Mouse (Mus musculus) midbrain, postnatal 0 days (tissue): ENCODE data around the gene Sidt2. TPM values are rescaled to one million over a fixed set of nuclear protein-coding genes. Genes with fewer than 3 reads are reported as not detected.

Source experiments
- ATAC-seq: fragments of 200-750 bp; cut with Nextera tagmentation; 2 replicates; pipeline ENCODE4 v1.8.0; 2017; ENCODE audit warnings: moderate number of reproducible peaks, mild to moderate bottlenecking, moderate TSS enrichment, moderate library complexity; ENCODE audit not compliant: low FRiP score
- DNase-seq: peaks from one replicate; pipeline ENCODE4 v3.0.0-alpha.2; 2015; ENCODE audit warnings: low spot score
- H3K27ac ChIP-seq: fragments of 300-500 bp; sonication (generic); 2 replicates; pipeline ENCODE4 v1.5.1; 2014; ENCODE audit warnings: low read depth, mild to moderate bottlenecking, low read length, mixed read lengths
- H3K27me3 ChIP-seq: fragments of 300-500 bp; sonication (generic); 2 replicates; pipeline ENCODE4 v1.6.1; 2014; ENCODE audit warnings: low read length, control low read depth, mixed read lengths; ENCODE audit not compliant: insufficient read depth
- H3K36me3 ChIP-seq: fragments of 300-500 bp; sonication (generic); 2 replicates; pipeline ENCODE4 v1.6.1; 2014; ENCODE audit warnings: low read length, control low read depth, mixed read lengths; ENCODE audit not compliant: insufficient read depth
- H3K4me1 ChIP-seq: fragments of 300-500 bp; sonication (generic); 2 replicates; pipeline ENCODE4 v1.6.1; 2014; ENCODE audit warnings: mild to moderate bottlenecking, control low read depth, antibody characterized with exemption, low read length, mixed read lengths; ENCODE audit not compliant: insufficient read depth
- H3K4me2 ChIP-seq: fragments of 300-500 bp; sonication (generic); 2 replicates; pipeline ENCODE4 v1.6.1; 2014; ENCODE audit warnings: low read depth, mild to moderate bottlenecking, low read length, mixed read lengths; ENCODE audit not compliant: poor library complexity, severe bottlenecking
- H3K4me3 ChIP-seq: fragments of 300-500 bp; sonication (generic); 2 replicates; pipeline ENCODE4 v1.5.1; 2014; ENCODE audit warnings: low read depth, mild to moderate bottlenecking, low read length, moderate library complexity
- H3K9ac ChIP-seq: fragments of 300-500 bp; sonication (generic); replicated peaks from 2 replicates; pipeline ENCODE4 v1.6.1; 2014; ENCODE audit warnings: mild to moderate bottlenecking, low read length, moderate library complexity, mixed read lengths; ENCODE audit not compliant: poor library complexity, severe bottlenecking
- H3K9me3 ChIP-seq: fragments of 300-500 bp; sonication (generic); 2 replicates; pipeline ENCODE4 v1.6.1; 2016; ENCODE audit warnings: low read length, control low read depth
- CTCF ChIP-seq: IDR thresholded peaks from 2 replicates; pipeline ENCODE4 v1.5.1; 2016; ENCODE audit warnings: antibody characterized with exemption, mild to moderate bottlenecking
- WGBS: fragments of 180-500 bp; shearing (Covaris S2); extraction: QIAGEN DNeasy Blood & Tissue Kit; methylation state at CpG from one replicate; pipeline ENCODE4 v1.1.7; 2014; 5-methylcytosine and 5-hydroxymethylcytosine counted together
- microRNA-seq: library from miRNA; unstranded; fragments of <30 nt; microRNA quantifications from one replicate; pipeline ENCODE4, GENCODE M21; 2016; ENCODE audit warnings: borderline number of aligned reads
- polyA plus RNA-seq: library from polyadenylated mRNA; unstranded; fragments of >200 nt; fragmentation: Nextera tagmentation; extraction: Ambion mirVana; gene quantifications from 2 replicates; pipeline ENCODE4 v1.2.1, GENCODE M21; 2015
- total RNA-seq: library from RNA; depleted of rRNA; stranded (reverse); fragments of >200 nt; gene quantifications from 2 replicates; pipeline ENCODE4 v1.2.3, GENCODE M21; 2014; rRNA removed

Gene Sidt2
- total and polyA plus RNA-seq, 2 experiments from 2014 or later, result 50.8 to 115 TPM

- under 1% methylated on average over 18 of the region's 27 CpGs for WGBS
- peak overlapping the region; percentile 98 for H3K9ac ChIP-seq
- peak overlapping the region; percentile 79 for H3K4me2 ChIP-seq
- H3K9me3 ChIP-seq, result no peaks in the 10 kb centered on the region
- H3K4me1 ChIP-seq, result peaks cover 5% of the 10 kb centered on the region
- H3K27ac ChIP-seq, result peak overlapping the region; percentile 95
- TF ChIP-seq CTCF, result no peak
- DNase-seq, result peak; percentile 27
- peaks cover 20% of the 10 kb centered on the region for H3K36me3 ChIP-seq
- peak; percentile 41 for ATAC-seq
- no peaks in the 10 kb centered on the region for H3K27me3 ChIP-seq
- peak overlapping the region; percentile 83 for H3K4me3 ChIP-seq
These were observed 49.2 kb downstream of the Sidt2 start for GRCm38 (mm10) chr9:45905811-45906237.

DNA sequence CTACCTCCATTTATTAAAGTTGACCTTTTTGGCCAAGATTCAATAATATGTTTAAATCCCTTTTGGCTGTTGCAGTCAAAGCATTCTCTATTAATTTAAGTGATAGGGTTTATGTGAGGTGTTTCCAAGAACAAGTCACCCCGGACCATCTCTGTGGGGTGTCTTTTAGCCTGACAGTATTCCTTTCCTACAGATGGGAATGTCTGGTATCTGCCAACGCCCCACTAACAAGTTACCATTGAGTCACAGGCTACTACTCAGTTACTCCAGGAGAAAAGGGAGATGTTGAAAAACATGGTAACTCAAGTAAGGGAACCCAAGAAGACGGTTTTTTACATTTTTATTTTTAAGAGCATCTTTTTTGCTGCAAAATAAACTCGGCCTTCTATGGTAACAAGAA is 49.9 kb downstream of the Sidt2 start:
- no peak for DNase-seq
- no peak for ATAC-seq
- no peaks in the 10 kb centered on the region for H3K9me3 ChIP-seq
- H3K27ac ChIP-seq, result peak overlapping the region; percentile 95; the same call in 1 of the 2 replicates
- no peak overlapping the region for H3K9ac ChIP-seq
- H3K4me2 ChIP-seq, result peak overlapping the region; percentile 79
- H3K36me3 ChIP-seq, result peaks cover 15% of the 10 kb centered on the region
- TF ChIP-seq CTCF, result no peak
- H3K4me1 ChIP-seq, result peaks cover 5% of the 10 kb centered on the region
- H3K27me3 ChIP-seq, result no peaks in the 10 kb centered on the region
- WGBS, result 52% methylated on average over 4 of the region's 4 CpGs
- H3K4me3 ChIP-seq, result peak overlapping the region; percentile 83

DNA sequence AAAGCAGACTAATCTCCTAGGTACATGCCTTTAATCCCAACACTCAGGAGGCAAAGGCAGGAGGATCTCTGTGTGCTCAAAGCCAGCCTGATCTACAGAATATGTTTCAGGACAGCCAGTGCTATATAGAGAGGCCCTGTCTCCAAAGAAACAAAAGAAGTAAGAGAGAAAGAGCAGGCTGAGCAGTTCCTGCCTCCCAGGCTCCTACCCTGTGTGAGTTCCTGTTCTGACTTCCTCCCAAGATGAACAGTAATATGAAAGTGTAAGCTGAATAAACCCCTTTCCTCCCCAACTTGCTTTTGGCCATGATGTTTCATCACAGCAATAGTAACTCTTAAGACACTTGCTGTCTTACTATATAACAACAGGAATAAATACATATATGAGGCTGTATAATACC is 61.4 kb downstream of the Sidt2 start:
- no peak for TF ChIP-seq CTCF
- Histone ChIP-seq H3K27me3 (no peaks in the 10 kb centered on the region), H3K4me1 (no peaks in the 10 kb centered on the region), H3K27ac (no peak overlapping the region), H3K9me3 (no peaks in the 10 kb centered on the region), H3K4me2 (no peak overlapping the region), H3K36me3 (peaks cover 55% of the 10 kb centered on the region), H3K4me3 (no peak overlapping the region), H3K9ac (no peak overlapping the region)
- no peak for DNase-seq
- ATAC-seq, result no peak

Small RNA genes within 50 kb of the gene (microRNA-seq; reads per million reads assigned to microRNA genes)
- not detected for gene Mir7087

Other genes with a start within 250 kb of the Sidt2 start
- 17.1 and 21.3 TPM in 2 replicates for gene Cep164, start 126.6 kb downstream of the Sidt2 start, total RNA-seq
- 12.2 and 17.7 TPM in 2 replicates for gene Cep164, start 126.6 kb downstream of the Sidt2 start, polyA plus RNA-seq
- gene Bace1, start 116.7 kb downstream of the Sidt2 start, total RNA-seq, result 60.7 and 77.3 TPM in 2 replicates
- 42.0 and 46.4 TPM in 2 replicates for gene Bace1, start 116.7 kb downstream of the Sidt2 start, polyA plus RNA-seq
- gene Pcsk7, start 48.8 kb downstream of the Sidt2 start, total RNA-seq, result 23.2 and 46.8 TPM in 2 replicates
- gene Pcsk7, start 48.8 kb downstream of the Sidt2 start, polyA plus RNA-seq, result 18.2 and 20.2 TPM in 2 replicates
- gene Rnf214, start 48.3 kb downstream of the Sidt2 start, total RNA-seq, result 51.4 and 53.4 TPM in 2 replicates
- gene Rnf214, start 48.3 kb downstream of the Sidt2 start, polyA plus RNA-seq, result 70.5 and 84.6 TPM in 2 replicates
- 5.2 and 5.3 TPM in 2 replicates for gene Tagln, start 19.2 kb downstream of the Sidt2 start, total RNA-seq
- gene Tagln, start 19.2 kb downstream of the Sidt2 start, polyA plus RNA-seq, result 4.2 and 5.2 TPM in 2 replicates
- 237 and 357 TPM in 2 replicates for gene Pafah1b2, start 57.4 kb upstream of the Sidt2 start, total RNA-seq
- 241 and 249 TPM in 2 replicates for gene Pafah1b2, start 57.4 kb upstream of the Sidt2 start, polyA plus RNA-seq
- 36.4 and 38.4 TPM in 2 replicates for gene Sik3, start 57.6 kb upstream of the Sidt2 start, total RNA-seq
- gene Sik3, start 57.6 kb upstream of the Sidt2 start, polyA plus RNA-seq, result 11.2 and 12.5 TPM in 2 replicates